Mouse (Mus musculus): ENCODE data around the gene Gm42878. TPM values are rescaled to one million over a fixed set of nuclear protein-coding genes. Genes with fewer than 3 reads are reported as not detected.
"Not testable (repeated sequence)": the region's sequence is repeated elsewhere in the genome, so short reads cannot be mapped to it uniquely, and the experiment has no call there.

The Gm42878 gene
- polyA plus RNA-seq, 1 experiment from 2014 or later = not detected

GRCm38 (mm10) chr5:121526526-121526925 is 18.8 kb downstream of the Gm42878 start:
- WGBS = 85% methylated on average over 7 of the region's 7 CpGs
- Histone ChIP-seq H3K9me3 (no peaks in the 10 kb centered on the region), H3K27ac (no peak overlapping the region), H3K9ac (no peak overlapping the region), H3K4me3 (no peak overlapping the region), H3K4me1 (no peaks in the 10 kb centered on the region), H3K36me3 (peaks cover 82% of the 10 kb centered on the region), H3K27me3 (no peaks in the 10 kb centered on the region), H3K4me2 (no peak overlapping the region)
- no peak for ATAC-seq (ENCODE audit: insufficient number of reproducible peaks, insufficient read depth, low FRiP score, low TSS enrichment, low read depth)

GRCm38 (mm10) chr5:121525774-121526450 is 19.4 kb downstream of the Gm42878 start:
- no peak for ATAC-seq (ENCODE audit: insufficient number of reproducible peaks, insufficient read depth, low FRiP score, low TSS enrichment, low read depth)
- no peak overlapping the region for H3K9ac ChIP-seq
- no peak overlapping the region for H3K4me3 ChIP-seq
- 91% methylated on average over 14 of the region's 14 CpGs for WGBS
- no peaks in the 10 kb centered on the region for H3K27me3 ChIP-seq
- no peaks in the 10 kb centered on the region for H3K4me1 ChIP-seq
- H3K4me2 ChIP-seq = no peak overlapping the region
- no peaks in the 10 kb centered on the region for H3K9me3 ChIP-seq
- H3K27ac ChIP-seq = no peak overlapping the region
- peaks cover 82% of the 10 kb centered on the region for H3K36me3 ChIP-seq

GRCm38 (mm10) chr5:121519758-121520157 is 25.5 kb downstream of the Gm42878 start:
- H3K4me2 ChIP-seq; H3K27me3 ChIP-seq; H3K9me3 ChIP-seq; H3K4me1 ChIP-seq; H3K27ac ChIP-seq; H3K9ac ChIP-seq; H3K4me3 ChIP-seq; ATAC-seq (ENCODE audit: insufficient number of reproducible peaks, insufficient read depth, low FRiP score, low TSS enrichment, low read depth): not testable (repeated sequence)
- WGBS = 93% methylated on average over 11 of the region's 17 CpGs
- peaks cover 55% of the 10 kb centered on the region for H3K36me3 ChIP-seq

- no peak for ATAC-seq (ENCODE audit: insufficient number of reproducible peaks, insufficient read depth, low FRiP score, low TSS enrichment, low read depth)
- Histone ChIP-seq H3K36me3 (peaks cover 47% of the 10 kb centered on the region), H3K9ac (no peak overlapping the region), H3K4me2 (no peak overlapping the region), H3K4me1 (no peaks in the 10 kb centered on the region), H3K27ac (no peak overlapping the region), H3K4me3 (no peak overlapping the region), H3K27me3 (no peaks in the 10 kb centered on the region), H3K9me3 (no peaks in the 10 kb centered on the region)
- 89% methylated on average over 9 of the region's 9 CpGs for WGBS
Measured at GRCm38 (mm10) chr5:121518983-121519382, 26.3 kb downstream of the Gm42878 start.

- H3K27me3 ChIP-seq = no peaks in the 10 kb centered on the region
- H3K4me3 ChIP-seq = no peak overlapping the region
- no peak for ATAC-seq (ENCODE audit: insufficient number of reproducible peaks, insufficient read depth, low FRiP score, low TSS enrichment, low read depth)
- WGBS = 76% methylated on average over 7 of the region's 7 CpGs
- no peak overlapping the region for H3K4me2 ChIP-seq
- no peaks in the 10 kb centered on the region for H3K4me1 ChIP-seq
- no peak overlapping the region for H3K27ac ChIP-seq
- no peak overlapping the region for H3K9ac ChIP-seq
- H3K9me3 ChIP-seq = no peaks in the 10 kb centered on the region
- no peaks in the 10 kb centered on the region for H3K36me3 ChIP-seq
Measured at GRCm38 (mm10) chr5:121510009-121510408, 35.3 kb downstream of the Gm42878 start.

- H3K9ac ChIP-seq = no peak overlapping the region
- ATAC-seq (ENCODE audit: insufficient number of reproducible peaks, insufficient read depth, low FRiP score, low TSS enrichment, low read depth) = no peak
- no peak overlapping the region for H3K4me2 ChIP-seq
- H3K9me3 ChIP-seq = no peaks in the 10 kb centered on the region
- no peak overlapping the region for H3K4me3 ChIP-seq
- WGBS = 87% methylated on average over 1 of the region's 1 CpGs
- H3K4me1 ChIP-seq = no peaks in the 10 kb centered on the region
- H3K36me3 ChIP-seq = no peaks in the 10 kb centered on the region
- H3K27me3 ChIP-seq = no peaks in the 10 kb centered on the region
- H3K27ac ChIP-seq = no peak overlapping the region
Measured at GRCm38 (mm10) chr5:121506846-121507245, 38.4 kb downstream of the Gm42878 start.

- WGBS = 76% methylated on average over 3 of the region's 3 CpGs
- H3K27ac ChIP-seq = no peak within 1 kb of the TSS
- no peaks in the 10 kb centered on the region for H3K36me3 ChIP-seq
- no peaks in the 10 kb centered on the region for H3K27me3 ChIP-seq
- H3K4me3 ChIP-seq = no peak within 1 kb of the TSS
- no peak within 1 kb of the TSS for H3K4me2 ChIP-seq
- no peaks in the 10 kb centered on the region for H3K9me3 ChIP-seq
- no peak for ATAC-seq (ENCODE audit: insufficient number of reproducible peaks, insufficient read depth, low FRiP score, low TSS enrichment, low read depth)
- H3K9ac ChIP-seq = no peak within 1 kb of the TSS
- H3K4me1 ChIP-seq = no peaks in the 10 kb centered on the region
Measured at GRCm38 (mm10) chr5:121503231-121503630, 42.1 kb downstream of the Gm42878 start, which contains the start of gene Adam1b. TSS of gene Adam1b (minus strand) at chr5:121503435.

GRCm38 (mm10) chr5:121501424-121501996 is 43.8 kb downstream of the Gm42878 start:
- not testable (repeated sequence) for ATAC-seq (ENCODE audit: insufficient number of reproducible peaks, insufficient read depth, low FRiP score, low TSS enrichment, low read depth); H3K4me3 ChIP-seq; H3K9ac ChIP-seq; H3K27ac ChIP-seq; H3K27me3 ChIP-seq; H3K36me3 ChIP-seq; H3K4me2 ChIP-seq; H3K9me3 ChIP-seq; H3K4me1 ChIP-seq
- 76% methylated on average over 11 of the region's 17 CpGs for WGBS

- no peaks in the 10 kb centered on the region for H3K9me3 ChIP-seq
- no peak for ATAC-seq (ENCODE audit: insufficient number of reproducible peaks, insufficient read depth, low FRiP score, low TSS enrichment, low read depth)
- H3K27me3 ChIP-seq = no peaks in the 10 kb centered on the region
- H3K36me3 ChIP-seq = no peaks in the 10 kb centered on the region
- no peaks in the 10 kb centered on the region for H3K4me1 ChIP-seq
- H3K27ac ChIP-seq = no peak overlapping the region
- 75% methylated on average over 7 of the region's 7 CpGs for WGBS
- no peak overlapping the region for H3K4me3 ChIP-seq
- H3K9ac ChIP-seq = no peak overlapping the region
- H3K4me2 ChIP-seq = no peak overlapping the region
Measured at GRCm38 (mm10) chr5:121500719-121501118, 44.6 kb downstream of the Gm42878 start.

- no peak for ATAC-seq (ENCODE audit: insufficient number of reproducible peaks, insufficient read depth, low FRiP score, low TSS enrichment, low read depth)
- 53% methylated on average over 8 of the region's 8 CpGs for WGBS
Measured at GRCm38 (mm10) chr5:121493305-121493704, 52.0 kb downstream of the Gm42878 start.

GRCm38 (mm10) chr5:121484801-121485200 is 60.5 kb downstream of the Gm42878 start:
- Histone ChIP-seq H3K9ac (no peak overlapping the region), H3K9me3 (no peaks in the 10 kb centered on the region), H3K4me3 (no peak overlapping the region), H3K4me1 (no peaks in the 10 kb centered on the region), H3K36me3 (no peaks in the 10 kb centered on the region), H3K27me3 (no peaks in the 10 kb centered on the region), H3K27ac (no peak overlapping the region), H3K4me2 (no peak overlapping the region)
- ATAC-seq (ENCODE audit: insufficient number of reproducible peaks, insufficient read depth, low FRiP score, low TSS enrichment, low read depth) = no peak
- 78% methylated on average over 5 of the region's 5 CpGs for WGBS

More at GRCm38 (mm10) chr5:121493305-121493704, 52.0 kb downstream of the Gm42878 start:
- no peak overlapping the region for H3K27ac ChIP-seq
- H3K9me3 ChIP-seq = no peaks in the 10 kb centered on the region
- H3K9ac ChIP-seq = no peak overlapping the region
- H3K36me3 ChIP-seq = no peaks in the 10 kb centered on the region
- H3K4me2 ChIP-seq = no peak overlapping the region
- H3K4me1 ChIP-seq = peaks cover 3% of the 10 kb centered on the region; the same call in 1 of the 2 replicates
- no peaks in the 10 kb centered on the region for H3K27me3 ChIP-seq
- no peak overlapping the region for H3K4me3 ChIP-seq

GRCm38 (mm10) chr5:121477680-121478079 is 67.6 kb downstream of the Gm42878 start:
- no peak overlapping the region for H3K9ac ChIP-seq
- H3K27me3 ChIP-seq = no peaks in the 10 kb centered on the region
- no peaks in the 10 kb centered on the region for H3K4me1 ChIP-seq
- H3K4me2 ChIP-seq = no peak overlapping the region
- no peak overlapping the region for H3K4me3 ChIP-seq
- WGBS = 33% methylated on average over 3 of the region's 3 CpGs
- no peak for ATAC-seq (ENCODE audit: insufficient number of reproducible peaks, insufficient read depth, low FRiP score, low TSS enrichment, low read depth)
- no peak overlapping the region for H3K27ac ChIP-seq
- no peaks in the 10 kb centered on the region for H3K36me3 ChIP-seq
- no peaks in the 10 kb centered on the region for H3K9me3 ChIP-seq

Measured in embryonic facial prominence, embryonic 13.5 days (tissue).